Mouse (Mus musculus) megakaryocyte-erythroid progenitor cell, adult 5-6 weeks (primary cell): ENCODE data around the gene Setd1a. TPM values are rescaled to one million over a fixed set of nuclear protein-coding genes. Genes with fewer than 3 reads are reported as not detected.
A peak's percentile ranks its signal among the peaks of the same experiment; 100 is the strongest.

ENCODE experiments used
- ATAC-seq: replicated peaks from 2 replicates; pipeline ENCODE4 v1.8.0; 2016; ENCODE audit warnings: mild to moderate bottlenecking, inconsistent platforms; ENCODE audit not compliant: severe bottlenecking, poor library complexity, low FRiP score, low TSS enrichment
- total RNA-seq, 2 experiments: library from RNA; stranded (forward) in 1 of 2; stranded (reverse) in 1 of 2; fragments of 200-1000, 215-1000 nt in 1 of 2; fragments of >200 nt in 1 of 2; fragmentation: Nextera tagmentation in 1 of 2; gene quantifications; 2 replicates each; pipeline ENCODE4 v1.2.3; 2014 to 2017

The Setd1a gene
- total RNA-seq, 2 experiments from 2014 or later, result 19.5 to 94.4 TPM

DNA sequence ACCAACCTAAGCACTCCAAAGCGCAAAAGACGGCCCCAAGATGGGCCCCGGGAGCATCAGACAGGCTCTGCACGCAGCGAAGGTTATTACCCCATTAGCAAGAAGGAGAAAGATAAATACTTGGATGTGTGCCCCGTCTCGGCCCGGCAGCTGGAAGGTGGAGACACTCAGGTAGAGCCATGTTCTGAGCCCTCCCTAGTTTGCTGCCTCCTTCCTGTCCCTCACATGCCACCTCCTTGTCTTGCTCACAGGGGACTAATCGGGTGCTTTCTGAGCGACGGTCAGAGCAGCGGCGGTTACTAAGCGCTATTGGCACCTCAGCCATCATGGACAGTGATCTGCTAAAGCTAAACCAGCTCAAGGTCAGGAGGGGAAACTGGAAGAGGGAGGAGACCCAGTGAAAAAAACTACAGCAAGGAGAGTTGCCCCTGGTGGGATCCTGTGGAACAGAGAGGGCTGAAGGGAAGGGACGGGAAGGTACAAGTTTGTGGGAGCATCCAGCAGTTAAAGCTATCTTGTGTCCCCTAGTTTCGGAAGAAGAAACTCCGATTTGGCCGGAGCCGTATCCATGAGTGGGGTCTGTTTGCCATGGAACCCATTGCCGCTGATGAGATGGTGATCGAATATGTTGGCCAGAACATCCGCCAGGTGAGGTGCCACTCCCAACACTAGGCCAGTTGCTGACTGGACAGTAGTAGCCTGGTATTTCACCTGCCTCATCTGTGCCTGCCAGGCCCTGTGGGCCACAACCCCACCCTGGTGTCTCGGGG, 20.8 kb downstream of the Setd1a start:
- ATAC-seq, result no peak

DNA sequence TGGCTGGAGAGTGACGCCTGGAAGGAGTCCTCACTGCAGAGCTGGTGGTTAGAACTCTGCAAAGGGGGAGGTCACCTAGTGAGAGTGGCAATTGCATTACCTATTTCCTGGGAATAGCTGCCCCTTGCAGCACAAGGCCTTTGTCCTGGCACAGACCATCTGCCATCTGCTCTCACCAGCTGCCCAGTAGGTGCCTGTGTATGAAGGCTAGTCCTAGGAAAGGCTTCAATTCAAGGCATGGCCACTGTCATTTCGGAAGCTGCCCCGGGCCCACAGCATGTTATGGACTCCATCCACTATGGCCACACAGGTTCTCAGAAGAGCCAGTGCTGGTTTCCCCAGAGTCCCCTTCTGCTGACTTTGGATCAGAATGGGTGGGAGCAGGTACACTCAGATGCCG, 22.1 kb downstream of the Setd1a start:
- ATAC-seq, result no peak

DNA sequence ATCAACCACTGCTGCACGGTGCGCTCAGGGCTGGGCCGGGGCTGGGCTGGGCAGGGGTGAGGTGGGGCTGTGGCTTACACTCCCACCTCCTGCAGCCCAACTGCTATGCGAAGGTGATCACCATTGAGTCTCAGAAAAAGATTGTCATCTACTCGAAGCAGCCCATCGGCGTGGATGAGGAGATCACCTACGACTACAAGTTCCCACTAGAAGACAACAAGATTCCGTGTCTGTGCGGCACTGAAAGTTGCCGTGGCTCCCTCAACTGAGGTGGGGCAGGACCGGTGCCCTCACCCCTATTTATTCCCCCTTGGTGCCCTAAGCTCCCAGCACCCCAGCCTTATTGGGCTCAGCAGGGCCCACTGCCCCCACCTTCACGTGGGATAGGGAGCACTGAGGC, 22.7 kb downstream of the Setd1a start:
- no peak for ATAC-seq

DNA sequence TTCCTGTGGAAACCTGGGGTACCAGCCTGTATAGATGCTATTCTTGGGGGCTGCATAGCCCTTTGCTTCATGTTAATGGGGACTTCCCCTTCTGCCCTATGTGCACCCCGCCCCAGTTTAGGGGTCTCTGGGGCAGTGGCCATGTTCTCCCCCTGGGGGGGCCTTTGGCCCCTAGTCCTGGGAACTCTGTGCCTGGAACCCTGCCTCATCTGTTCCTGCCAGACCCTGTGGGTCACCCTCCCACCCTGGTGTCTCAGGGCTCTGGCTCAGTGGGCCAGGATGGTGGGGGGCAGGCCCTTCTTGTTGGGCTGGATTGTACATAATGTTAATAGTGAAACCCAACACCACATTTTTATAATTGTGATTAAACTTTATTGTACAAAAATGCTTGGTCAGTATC, 23.3 kb downstream of the Setd1a start:
- ATAC-seq, result no peak

DNA sequence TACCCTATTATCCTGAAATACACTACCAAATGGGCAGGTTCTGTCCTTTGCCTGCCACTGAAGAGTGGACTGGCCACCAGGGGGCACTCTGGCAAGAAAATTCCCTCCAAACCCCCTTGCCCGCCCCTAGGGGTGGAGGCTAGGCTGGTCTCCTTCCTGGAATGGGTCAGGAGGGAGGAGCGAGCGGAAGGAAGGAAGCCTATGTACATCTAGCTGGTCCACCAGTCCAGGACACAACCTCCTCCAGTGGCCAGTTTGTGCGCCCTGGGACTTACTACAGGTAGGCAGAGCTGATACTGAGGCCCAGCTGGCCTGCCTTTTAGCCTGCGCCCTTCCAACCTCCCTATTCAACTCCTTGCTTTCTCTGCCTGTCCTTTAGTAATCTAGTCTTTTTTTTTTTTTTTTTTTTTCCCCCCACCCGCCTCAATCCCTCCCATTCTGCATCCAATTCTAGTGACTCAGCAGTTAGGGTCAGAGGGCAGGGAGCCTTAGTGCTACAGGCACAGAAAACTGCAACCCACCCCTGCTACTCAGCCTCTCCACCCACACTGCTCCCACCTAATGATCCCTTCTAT, 24.1 kb downstream of the Setd1a start, which contains the start of gene Hsd3b7:
Gene Hsd3b7 (plus strand): TSS at position 170 of the 575 bp plus-strand sequence.
- ATAC-seq, result peak; percentile 45

DNA sequence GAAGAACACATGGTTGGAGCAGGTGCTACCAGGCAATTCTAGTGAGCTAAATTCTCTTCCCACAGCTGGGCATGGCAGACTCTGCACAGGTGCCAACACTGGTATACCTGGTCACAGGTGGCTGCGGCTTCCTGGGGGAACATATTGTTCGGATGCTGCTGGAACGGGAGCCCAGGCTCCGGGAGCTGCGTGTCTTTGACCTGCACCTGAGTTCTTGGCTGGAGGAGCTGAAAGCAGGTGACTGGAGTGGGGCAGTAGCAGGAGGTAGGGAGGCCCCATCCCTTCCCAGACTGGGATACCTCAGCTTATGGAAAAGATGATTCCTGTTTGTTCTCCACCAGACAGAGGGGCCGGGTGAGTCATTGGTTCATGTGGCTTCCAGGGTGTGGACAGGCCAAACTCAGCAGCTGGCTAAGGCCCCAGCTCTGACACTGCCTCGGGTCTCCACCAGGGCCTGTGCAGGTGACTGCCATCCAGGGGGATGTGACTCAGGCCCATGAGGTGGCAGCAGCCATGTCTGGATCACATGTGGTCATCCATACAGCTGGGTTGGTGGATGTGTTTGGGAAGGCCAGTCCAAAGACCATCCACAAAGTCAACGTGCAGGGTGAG, 24.6 kb downstream of the Setd1a start:
- no peak for ATAC-seq

DNA sequence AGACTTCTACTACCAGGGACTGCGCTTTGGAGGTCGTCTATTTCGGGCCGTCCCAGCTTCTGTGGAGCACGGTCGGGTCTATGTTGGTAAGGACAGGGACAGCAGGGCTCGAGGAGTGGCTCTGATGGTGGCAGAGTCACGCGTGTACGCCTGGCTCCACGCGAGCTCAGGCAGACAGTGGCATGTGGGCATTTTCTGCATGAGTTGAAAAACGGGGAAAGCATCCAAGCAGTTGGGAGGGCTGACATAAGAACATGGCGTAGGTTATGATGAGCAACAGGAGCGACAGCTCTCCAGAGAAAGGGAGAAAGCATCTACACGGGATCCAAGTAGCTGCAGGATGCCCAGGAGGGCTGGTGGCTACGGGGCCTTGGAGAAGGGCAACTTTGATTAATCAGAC, 25.8 kb downstream of the Setd1a start:
- no peak for ATAC-seq

DNA sequence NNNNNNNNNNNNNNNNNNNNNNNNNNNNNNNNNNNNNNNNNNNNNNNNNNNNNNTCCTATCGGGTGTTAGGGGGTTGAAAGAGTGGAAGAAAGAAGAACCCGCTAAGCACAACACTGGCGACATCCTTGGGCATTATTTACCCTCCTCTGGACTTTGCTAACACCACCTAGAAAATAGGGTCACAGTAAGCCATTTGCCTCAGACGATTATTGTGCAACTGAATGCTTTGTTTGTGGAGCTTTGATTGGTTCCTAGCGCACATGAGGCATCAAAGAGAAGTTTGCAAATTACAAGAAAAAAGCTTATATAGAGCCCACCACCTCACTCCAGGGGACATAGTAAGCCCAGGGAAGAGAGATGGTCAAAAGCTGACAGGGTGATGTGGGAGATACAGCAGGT, 32.4 kb downstream of the Setd1a start:
- ATAC-seq, result no peak

DNA sequence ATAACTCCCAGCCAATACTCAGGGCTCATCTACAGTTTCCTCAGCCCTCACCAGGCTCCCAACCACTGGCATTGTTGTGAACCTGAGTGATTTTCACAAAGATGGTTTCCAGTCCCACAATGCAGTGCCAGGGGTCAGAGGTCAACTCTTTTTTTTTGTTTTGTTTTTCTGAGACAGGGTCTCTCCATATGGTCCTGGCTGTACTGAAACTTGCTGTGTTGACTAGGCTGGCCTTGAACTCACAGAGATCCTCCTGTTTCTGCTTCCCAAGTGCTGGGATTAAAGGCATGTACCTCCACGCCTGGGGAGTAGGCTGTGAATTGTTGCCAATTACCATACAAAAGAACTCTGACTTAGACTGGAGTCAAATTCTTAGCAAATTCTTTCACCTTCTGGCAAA, 33.4 kb downstream of the Setd1a start:
- no peak for ATAC-seq

DNA sequence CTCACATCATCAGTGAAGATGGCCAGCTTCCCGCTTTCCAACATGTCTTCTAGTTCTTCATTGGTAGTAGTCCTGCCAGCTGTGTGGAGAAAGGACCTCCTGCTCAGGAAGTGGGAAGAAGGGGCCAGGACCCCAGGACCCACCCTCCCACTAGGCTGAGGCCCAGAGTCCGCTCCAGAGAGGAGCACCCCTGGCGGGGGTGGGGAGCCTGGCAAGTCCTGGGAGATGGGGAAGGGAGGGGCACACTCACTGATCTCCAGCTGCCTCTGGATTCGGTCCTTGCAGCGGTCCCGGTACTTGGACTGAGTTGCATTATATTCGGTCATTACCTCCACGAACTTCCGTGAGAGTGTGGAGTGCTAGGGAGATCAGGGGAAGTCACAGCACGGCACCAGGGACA, 34.2 kb downstream of the Setd1a start:
- no peak for ATAC-seq

DNA sequence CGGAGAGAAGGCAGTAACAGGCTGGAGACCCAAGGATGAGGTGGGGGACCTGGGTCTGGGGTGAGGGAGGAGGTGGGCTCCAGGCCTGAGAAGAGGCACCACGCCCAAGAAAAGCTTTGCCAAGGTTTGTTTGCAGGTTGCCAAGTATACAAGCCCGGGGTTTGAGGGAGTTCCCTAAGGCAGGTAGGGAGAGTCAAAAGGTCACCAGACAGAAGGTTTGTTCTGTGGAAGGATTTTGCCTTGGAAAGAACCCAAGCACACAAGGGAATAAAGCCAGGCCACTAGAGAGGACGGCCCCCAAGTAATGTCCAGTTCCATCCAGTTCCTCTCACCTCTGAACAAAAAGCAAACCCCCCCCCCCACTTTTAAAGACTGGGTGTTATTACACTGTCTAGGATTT, 34.8 kb downstream of the Setd1a start:
- ATAC-seq, result no peak

DNA sequence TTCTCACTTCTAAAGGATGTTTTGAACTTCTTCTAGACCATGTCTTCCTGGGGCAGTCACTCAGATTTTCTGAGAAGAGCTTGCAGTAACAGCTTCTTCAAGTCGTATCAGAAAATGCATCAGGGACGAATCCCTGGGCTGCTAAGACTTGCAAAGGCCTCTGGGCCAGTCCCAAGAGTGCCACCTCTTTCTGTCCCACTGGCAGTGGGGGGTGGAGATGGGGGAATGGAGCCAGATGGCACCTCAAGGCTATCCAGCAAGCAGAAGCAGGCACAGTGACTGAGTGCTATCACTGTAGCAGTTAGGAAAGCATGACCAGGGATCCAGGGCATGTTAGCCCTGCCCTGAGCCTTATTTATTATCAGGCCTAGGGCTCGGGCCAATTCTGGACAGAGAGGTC, 35.8 kb downstream of the Setd1a start:
- ATAC-seq, result no peak

DNA sequence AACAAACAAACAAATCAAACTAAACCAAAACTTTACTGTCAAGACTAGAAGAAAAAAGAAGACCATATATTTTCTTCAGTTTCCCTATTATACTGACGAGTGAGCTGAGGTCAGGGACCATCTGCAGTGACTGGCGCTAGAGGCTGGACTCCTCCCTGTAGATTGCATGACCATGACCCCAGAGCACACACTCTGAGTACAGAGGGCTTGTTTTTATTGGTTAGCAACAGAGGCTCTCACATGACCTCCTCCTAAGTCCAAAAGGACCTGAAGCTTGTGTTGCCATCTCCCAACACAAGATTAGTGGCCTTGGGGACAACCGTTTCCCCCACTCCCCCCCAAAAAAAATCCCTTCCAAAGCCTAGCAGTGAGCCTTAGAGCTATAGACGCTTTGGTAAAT, 37.4 kb downstream of the Setd1a start:
- ATAC-seq, result no peak

DNA sequence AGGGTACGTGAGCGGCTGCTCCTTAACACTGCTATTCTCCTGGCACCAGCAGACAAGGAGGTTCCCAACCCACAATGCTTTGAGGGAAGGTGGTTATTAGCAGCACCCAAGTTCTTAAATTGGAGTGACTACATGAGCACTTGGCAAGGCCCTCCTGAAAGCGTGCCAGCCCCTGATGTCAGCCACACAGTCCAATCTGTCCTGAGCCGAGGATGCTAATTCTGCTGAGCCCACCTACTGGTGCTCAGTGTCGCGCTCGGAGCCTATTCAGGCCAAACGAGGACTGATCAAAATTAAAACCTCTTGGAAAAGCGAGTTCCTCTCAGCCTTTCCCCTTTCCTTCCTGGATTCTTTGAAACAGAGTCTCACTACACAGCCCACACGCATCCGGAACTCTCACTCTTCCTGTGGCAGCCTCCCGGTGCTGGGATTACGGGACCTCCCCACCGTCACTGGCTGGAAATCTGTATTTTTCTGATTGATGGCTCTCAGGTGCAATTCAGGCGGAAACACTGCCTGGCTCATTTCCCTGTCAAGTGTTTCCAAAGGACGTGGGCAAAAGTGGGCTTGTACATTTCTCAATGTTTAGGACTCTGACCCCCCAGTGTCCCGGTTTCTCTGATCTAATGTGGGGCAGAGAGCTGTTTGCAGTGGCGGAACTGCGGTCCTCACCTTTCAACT, 37.9 kb downstream of the Setd1a start:
- no peak for ATAC-seq

DNA sequence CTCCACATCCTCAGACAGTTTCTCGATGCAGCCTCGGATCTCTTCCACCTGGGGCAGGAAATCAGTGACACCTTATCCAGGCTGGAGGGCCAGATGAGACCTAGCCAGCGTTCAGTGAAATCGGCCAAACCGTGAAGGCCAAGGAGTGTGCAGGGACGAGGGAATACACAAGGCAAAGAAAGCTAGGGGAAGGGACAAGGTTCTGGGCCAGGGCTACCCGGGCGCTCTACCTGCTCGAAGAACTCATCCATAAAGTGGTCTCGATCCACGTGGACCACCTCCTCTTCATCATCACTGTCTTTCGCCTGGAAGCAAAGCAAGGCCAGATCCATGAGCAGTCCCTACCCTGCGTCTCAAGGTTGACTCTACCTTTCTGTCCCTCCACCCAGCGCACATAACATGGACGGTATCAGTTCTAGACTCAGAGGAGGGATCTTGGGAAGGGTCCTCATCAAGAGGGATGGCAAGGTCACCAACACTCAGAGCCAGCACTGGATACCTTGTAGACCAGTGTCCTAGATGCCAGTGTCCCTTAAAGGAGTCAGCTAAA, 38.7 kb downstream of the Setd1a start:
- no peak for ATAC-seq

DNA sequence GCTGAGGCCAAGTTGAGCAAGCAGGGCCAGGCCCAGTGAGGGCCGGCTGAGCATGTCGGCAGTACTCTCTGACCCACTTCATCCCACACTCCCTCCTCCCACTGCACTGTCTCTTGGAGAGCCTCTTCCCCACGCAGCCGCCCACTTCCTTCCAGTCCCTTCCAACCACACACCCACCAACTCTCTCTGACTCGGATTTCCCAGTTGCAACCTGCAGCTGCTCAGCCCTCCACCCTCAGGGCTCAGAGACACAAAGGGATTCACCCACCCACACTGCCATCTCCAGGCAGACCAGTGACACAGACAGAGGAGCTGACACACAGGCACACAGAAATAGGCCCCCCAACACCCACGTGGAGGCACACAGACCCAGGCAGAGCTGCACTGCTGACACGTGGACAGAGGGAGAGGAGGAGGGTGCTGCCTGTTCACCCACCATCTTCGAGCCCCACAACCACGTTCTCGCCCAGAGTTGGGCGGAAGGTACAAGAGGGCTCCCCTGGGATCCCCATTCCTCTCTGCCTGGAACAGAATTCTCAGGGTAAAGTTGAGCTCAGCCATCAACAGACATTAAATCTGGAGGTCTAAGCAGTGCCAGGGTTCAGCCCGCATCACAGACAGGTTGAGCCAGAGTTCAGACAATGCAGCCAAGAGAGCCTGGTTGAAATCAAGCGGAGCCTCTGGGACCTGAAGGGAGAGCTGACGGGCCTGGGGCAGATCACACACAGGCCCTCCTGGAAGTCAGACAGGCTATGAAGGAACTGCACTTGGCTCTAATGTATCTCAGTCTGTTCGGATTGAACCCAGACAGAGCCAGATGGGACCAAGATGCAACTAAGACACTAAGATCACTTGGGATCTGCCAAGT, 39.7 kb downstream of the Setd1a start:
- peak; percentile 85 for ATAC-seq

DNA sequence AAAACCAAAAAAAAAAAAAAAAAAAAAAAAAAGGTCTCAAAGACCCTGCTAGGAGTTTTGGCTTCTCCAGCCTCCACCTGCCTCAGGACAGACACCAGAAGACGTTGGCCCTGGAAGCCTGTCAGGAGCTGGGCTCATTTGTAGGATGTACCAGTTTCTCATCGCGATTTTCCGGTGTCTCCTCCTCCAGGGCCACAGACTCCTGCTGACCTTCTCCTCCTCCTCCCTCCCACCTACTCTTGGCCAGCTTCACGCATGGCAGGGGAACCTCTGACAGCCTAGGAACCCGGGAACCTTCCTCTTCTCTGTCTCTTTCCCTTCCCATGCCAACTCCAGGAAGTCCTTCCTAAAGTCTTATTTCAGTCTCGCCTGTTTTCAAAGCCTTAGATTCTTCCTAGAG, 40.6 kb downstream of the Setd1a start:
- ATAC-seq, result no peak

DNA sequence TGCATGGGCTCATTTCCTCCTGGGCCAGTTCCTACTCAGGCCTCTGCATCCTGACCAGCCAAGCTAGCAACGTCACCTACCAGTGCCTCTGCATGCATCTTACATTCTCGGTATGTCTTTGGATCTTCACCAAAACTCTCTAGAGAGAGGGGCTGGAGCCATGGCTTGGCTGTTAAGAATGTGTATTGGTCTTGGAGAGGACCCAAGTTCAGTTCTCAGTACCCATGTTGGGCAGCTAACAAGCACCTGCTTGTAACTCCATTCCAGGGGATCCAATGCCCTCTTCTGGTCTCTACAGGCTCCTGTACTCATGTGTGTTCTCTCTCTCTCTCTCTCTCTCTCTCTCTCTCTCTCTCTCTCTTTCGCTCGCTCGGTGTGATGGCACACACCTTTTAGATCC, 41.3 kb downstream of the Setd1a start:
- ATAC-seq, result no peak

DNA sequence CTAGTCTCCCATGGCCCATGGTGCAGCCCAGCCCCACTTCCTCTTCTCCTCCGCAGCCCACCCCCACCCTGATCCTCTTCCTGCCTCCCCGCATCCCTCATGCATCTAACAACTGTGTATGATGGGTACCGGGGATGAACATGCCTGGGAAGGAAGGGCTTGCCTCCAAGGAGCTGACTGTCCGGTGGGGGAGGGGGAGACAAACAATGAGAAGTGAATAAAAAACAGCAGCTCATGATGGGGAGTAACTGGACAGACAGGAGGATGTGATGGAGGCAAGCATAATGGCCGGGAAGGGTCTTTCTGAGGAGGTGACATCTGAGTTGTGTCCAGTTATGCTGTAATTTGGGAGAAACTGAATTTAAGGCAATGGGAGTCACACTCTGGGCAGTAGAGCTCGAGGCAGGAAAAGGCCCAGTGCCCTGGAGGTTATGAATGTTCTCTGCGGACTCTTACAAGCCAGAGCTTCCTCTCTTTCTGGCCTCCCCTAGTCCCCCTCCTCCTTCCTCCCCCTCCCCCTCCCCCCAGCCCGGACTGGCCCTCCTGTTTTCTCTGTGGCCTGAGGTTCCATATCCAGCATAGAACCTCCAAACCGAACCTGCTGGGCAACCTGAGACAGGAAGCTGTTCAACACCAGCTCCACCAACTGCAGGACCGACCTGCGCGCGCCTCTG, 44.5 kb downstream of the Setd1a start:
- ATAC-seq, result no peak
